Mouse (Mus musculus) left cerebral cortex, adult 8-10 months (tissue): Measurements from ENCODE around the gene Pim3. TPM values are rescaled to one million over a fixed set of nuclear protein-coding genes. Genes with fewer than 3 reads are reported as not detected.
A peak's percentile ranks its signal among the peaks of the same experiment; 100 is the strongest.

ENCODE experiments used
- DNase-seq, 2 experiments: peaks; one replicate each; pipeline ENCODE4 v3.0.0; 2022; ENCODE audit warnings: low spot score in 2 of 2
- total RNA-seq, 4 experiments: library from RNA; stranded (reverse); gene quantifications; 2 replicates each; pipeline ENCODE4 v1.2.4; 2022

The Pim3 gene
- total RNA-seq, 4 experiments from 2014 or later: 36.8 to 55.1 (median 43.8) TPM

GRCm38 (mm10) chr15:88837199-88837932, 24.6 kb upstream of the Pim3 start:
- peak; percentile 37 to 64 for DNase-seq

DNA sequence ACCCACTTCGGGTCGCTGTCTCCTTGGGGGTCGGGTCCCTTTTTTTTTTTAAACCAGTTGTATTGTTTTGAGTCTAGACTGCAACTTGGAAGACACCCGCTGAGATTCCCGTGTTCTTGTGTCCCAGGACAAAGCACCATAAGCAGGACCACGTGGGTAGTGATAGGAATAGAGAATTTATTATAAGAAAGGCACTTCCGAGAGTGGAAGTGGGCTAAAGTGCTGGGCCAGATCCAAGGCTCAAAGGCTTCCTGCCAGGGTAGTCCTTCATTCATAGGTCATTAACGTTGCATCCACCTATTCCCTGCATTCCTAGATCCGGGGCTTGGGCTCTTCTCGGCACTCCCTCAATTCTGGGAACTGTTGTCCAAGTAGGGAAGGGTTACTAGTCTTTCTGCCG, 24.0 kb upstream of the Pim3 start:
- no peak for DNase-seq

DNA sequence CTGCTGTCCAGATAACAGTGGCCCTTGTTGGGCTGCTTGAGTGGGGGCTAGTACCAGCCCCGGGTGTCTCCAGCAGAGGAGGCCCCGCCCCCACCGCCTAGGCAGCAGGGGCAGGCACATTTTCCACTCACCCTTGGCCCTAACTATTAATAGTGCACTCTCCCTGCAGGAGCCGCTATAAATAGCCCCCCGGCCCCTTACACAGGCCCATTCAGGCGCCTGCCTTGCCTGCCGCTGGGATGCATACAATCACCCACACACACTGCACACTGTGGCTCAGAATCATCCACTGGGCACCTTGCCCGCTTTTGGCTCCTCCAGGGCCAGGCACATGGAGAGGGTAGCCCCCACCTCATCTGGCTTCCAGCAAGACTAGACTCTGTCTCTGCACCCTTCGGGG, 22.7 kb upstream of the Pim3 start:
- peak; percentile 55 to 89 for DNase-seq

DNA sequence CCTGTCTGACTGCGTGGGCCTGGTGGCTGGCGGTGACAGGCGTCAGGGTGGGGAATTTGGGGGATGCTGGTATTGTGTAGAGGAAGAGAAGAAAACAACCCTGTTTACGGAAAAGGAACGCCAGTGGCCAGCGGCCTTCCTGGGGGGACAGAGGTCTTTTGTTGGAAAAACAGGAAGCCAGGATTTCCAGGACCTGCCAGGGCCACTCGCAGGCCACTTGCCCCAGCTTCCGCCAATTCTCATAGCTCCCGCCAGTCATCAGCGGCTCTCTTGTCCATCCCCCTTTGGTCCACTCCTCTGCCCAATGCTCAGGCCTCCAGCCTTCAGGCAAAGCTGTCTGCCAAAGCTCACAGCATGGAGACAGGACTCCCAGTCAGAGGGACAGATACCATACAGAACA, 21.9 kb upstream of the Pim3 start:
- no peak for DNase-seq

DNA sequence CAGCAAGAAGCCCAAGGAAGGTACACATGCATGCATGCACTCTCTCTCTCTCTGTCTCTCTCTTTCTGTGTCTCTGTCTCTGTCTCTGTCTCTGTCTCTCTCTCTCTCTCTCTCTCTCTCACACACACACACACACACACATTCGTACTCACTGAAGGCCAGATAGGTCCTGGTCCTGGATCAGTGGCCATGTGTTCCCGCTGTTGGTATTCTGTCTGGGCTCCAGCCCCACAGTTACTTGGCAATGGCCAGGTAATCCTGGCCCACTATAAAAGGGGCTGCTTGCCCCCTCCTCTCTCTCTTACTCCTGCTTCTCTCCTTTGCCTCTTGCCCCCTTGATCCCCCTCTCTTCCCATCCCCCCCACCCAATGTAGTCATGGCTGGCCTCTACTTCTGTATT, 20.8 kb upstream of the Pim3 start:
- no peak for DNase-seq

GRCm38 (mm10) chr15:88841580-88842299, 20.2 kb upstream of the Pim3 start:
- DNase-seq: no peak

GRCm38 (mm10) chr15:88842300-88842673, 19.7 kb upstream of the Pim3 start:
- no peak for DNase-seq

- peak in 1 of 2 experiments; percentile 30 for DNase-seq
Measured at GRCm38 (mm10) chr15:88843486-88844097, 18.4 kb upstream of the Pim3 start.

- no peak for DNase-seq
Measured at GRCm38 (mm10) chr15:88844966-88845365, 17.0 kb upstream of the Pim3 start.

DNA sequence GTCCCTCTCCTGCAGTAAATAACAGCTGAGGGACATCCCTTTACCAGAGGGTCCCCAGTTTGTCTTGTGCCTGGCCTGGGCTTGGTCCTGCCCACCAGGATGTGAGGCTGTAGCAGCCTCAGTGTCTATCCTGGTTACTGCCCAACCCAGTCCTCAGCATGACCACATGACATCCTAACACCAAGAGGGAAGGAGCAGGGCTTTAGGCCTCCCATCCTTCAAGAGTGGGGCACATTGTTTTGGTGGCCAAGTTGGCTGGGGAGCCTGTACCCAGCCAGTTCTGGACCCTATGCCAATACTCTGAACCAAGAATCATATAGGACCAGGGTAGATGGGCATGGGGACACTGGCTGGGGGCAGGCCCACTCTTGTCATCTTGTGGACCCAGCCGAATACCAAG, 13.3 kb upstream of the Pim3 start:
- no peak for DNase-seq

GRCm38 (mm10) chr15:88849621-88850020, 12.4 kb upstream of the Pim3 start:
- no peak for DNase-seq

GRCm38 (mm10) chr15:88850146-88850826, 11.7 kb upstream of the Pim3 start:
- peak; percentile 81 to 90 for DNase-seq

DNA sequence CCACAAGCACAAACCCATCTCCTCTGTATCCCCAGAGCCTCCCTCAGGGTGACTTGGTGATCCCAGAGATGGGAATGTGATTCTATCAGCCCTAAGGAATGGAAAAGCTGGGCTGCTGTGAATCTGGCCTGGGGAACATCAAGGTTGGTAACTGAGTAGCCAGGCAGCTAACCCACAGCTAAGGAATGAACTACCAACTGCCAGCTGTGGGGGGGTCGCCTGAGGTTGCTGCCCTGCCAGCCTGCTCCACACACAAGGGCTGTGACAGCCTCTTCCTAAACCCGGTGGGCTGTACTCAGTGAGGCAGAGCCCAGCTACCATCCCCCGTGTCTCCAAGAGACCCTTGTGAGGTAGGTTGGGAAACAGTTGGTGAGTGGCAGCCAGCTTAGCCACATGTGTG, 10.9 kb upstream of the Pim3 start:
- DNase-seq: no peak

- no peak for DNase-seq
Measured at GRCm38 (mm10) chr15:88851507-88852149, 10.4 kb upstream of the Pim3 start.

DNA sequence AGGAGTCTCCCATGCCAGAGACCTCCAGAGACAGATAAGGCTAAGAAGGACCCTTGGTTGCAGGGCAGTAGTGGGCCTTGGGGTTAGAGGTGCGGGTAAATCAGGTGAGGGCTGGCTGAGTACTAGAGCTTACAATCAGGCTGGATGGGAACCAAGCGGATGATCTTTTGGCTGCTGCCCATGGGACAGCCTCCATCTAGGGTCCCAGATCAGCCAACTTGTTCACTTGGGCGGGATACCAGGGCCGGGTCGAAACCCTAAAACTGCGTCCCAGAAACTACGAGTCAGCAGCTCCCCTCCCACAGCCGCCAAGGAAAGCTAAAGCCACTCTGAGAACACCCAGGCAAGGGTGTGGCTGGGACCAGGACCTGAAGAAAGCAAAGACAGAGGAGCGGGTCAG, 8.9 kb upstream of the Pim3 start:
- no peak for DNase-seq

GRCm38 (mm10) chr15:88854119-88854968, 7.6 kb upstream of the Pim3 start:
- DNase-seq: no peak

- no peak for DNase-seq
Measured at GRCm38 (mm10) chr15:88854969-88855830, 6.8 kb upstream of the Pim3 start.

GRCm38 (mm10) chr15:88855896-88856417, 6.0 kb upstream of the Pim3 start:
- no peak for DNase-seq

DNA sequence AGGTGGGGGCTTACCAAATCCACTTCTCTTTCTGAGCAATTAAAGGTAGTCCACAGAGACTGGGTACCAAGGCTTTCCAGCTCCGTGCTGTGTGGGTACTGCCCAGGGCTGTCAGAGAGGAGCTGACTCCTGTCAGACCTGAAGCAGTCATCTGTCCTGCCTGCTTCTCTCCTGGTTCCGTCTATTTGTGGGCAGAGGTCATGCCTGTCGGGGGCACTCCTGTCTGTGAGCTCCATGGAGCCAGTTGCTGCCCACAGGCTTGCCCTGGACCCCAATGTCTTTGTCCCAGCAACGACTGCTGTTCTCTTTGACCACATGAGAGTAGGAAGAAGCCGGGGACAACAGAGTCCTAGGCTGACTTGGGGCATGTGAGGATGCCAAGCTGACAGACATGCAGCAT, 5.4 kb upstream of the Pim3 start:
- no peak for DNase-seq
